Mouse (Mus musculus): ENCODE measurements around the gene D8Ertd738e.

DNA sequence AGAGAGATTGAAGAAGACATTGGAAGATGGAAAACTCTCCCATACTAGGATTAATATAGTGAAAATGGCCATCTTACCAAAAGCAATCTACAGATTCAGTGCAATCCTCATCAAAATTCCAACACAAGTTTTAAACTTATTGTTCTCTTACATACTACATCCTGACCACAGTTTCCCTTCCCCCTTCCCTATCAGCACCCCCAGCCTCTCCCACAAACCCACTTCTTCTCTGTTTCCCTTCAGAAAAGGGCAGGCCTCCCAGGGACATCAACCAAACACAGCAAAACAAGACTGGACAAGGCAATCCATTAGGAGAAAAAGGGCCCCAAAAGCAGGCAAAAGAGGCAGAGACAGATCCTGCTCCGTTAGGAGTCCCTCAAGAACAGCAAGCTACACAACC, 26.9 kb upstream of the D8Ertd738e start:
- TF ChIP-seq CTCF (IDR thresholded peaks at IDR 0.05) (no peak), EP300 (IDR thresholded peaks at IDR 0.05) (no peak)
